Mouse (Mus musculus): ENCODE data around the gene Asb15.

Gene Asb15

DNA sequence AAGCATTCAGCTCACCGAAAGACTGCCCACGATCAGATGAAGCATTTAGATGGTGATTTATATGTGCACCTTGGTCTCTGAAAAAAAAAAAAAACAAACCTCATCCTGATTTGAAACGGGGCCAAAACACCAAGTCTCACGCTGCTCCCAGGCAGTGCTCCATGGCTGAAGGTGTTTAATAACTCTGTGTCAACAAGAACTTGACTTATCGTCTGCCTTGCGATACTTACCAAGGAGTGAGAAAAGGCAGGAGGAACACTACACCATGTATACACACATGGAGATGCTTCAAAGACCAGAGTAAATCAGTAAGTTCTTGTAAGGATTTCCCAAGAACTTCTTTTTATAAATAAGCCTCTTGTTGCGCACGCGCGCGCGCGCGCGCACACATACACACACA lies 79.6 kb downstream of the Asb15 start:
- DNase-seq (ENCODE audit: low read depth, low spot score): no peak

GRCm38 (mm10) chr6:24608129-24608528 lies 80.2 kb downstream of the Asb15 start:
- no peak for DNase-seq (ENCODE audit: low read depth, low spot score)

GRCm38 (mm10) chr6:24608682-24609081 lies 80.7 kb downstream of the Asb15 start:
- no peak for DNase-seq (ENCODE audit: low read depth, low spot score)

DNA sequence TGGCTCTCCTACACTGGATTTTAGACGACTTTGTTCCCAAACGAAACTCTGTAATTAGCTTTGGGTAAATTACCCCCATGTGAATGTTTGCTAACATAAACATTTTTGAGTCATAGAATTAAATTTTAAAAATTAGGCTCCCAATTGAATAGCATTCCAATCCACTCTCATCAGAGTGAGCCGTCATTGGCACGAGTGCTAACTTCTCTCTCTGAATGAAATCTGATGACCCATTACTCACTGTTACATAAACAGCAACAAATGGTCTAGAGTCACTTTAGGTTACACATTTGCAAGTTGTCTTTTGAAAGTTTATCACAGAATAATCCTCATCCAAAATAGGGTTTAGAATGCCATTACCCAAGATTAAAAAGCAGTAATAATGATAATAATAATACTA lies 81.6 kb downstream of the Asb15 start:
- no peak for DNase-seq (ENCODE audit: low read depth, low spot score)

DNA sequence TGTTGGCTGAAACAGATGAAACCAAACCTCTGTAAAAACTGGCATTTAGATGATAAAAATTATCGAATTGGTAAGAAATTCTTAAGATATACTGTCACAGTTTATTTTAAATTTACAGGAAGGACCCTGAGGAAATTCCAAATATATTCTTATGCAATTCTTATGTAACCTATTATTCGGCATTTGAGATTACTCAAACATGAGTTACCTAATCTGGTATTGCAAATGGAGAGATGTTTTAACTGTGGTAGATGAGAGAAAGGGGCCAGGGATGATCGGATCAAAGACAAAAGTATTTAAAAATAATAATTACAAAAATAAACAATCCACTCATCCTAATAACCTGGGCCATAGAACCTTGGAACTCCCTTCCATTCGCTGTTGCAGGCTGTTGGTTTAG lies 82.4 kb downstream of the Asb15 start:
- no peak for DNase-seq (ENCODE audit: low read depth, low spot score)

GRCm38 (mm10) chr6:24612074-24612755 lies 84.3 kb downstream of the Asb15 start:
- no peak for DNase-seq (ENCODE audit: low read depth, low spot score)

- DNase-seq (ENCODE audit: low read depth, low spot score): no peak
Measured at GRCm38 (mm10) chr6:24613346-24613745, 85.4 kb downstream of the Asb15 start.

- no peak for DNase-seq (ENCODE audit: low read depth, low spot score)
Measured at GRCm38 (mm10) chr6:24613918-24614317, 86.0 kb downstream of the Asb15 start.

GRCm38 (mm10) chr6:24616746-24617145 lies 88.8 kb downstream of the Asb15 start:
- DNase-seq (ENCODE audit: low read depth, low spot score): no peak

DNA sequence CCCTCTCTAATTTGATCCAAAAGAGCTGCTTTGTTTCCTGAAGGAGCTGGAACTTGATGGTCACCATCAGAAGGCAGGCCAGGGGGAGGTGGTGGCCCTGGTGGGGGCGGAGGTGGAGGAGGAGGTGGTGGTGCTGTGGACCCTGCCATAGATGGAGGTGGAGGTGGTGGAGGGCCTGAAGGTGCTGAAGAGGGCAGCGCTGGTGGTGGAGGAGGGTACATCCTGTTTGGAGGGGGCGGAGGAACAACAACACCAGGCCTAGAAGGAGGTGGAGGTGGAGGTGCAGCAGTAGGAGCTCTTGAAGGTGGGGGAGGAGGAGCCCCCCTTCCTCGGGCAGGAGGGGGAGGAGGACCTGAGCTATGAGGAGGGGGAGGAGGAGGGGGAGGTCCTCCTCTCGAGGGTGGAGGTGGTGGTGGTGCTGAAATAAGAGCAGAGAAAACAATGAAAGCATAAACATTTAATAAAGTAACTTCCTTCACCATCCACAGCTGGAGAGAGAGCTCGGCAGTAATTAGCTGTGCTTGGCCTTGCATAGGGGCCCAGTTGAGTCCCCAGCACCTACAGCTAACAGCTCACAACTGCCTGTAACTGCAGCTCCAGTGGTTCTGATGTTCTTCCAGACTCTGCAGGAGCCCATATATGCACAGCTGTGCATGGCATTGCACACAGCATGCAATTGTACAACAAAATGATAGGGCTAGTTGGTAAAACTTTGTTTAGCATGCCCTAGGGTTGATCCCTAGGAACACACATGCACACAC lies 91.5 kb downstream of the Asb15 start:
- no peak for DNase-seq (ENCODE audit: low read depth, low spot score)

DNA sequence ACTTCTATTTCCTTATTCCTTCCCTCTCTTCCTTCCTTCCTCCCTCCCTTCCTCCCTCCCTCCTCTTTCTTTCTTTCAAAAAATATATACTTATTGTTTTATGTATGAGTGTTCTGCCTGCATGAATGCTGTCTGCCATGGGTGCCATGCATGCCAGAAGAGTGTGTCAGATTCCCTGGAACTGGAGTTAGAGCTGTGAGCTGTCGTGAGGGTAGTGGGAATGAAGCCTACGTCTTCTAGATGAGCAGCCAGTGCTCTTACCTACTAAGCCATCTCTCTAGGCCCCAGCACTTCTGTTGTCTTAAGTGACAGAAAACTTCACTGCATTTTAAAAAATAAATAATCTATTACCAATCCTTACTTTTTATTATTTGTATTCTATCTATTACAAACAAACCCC lies 93.0 kb downstream of the Asb15 start:
- DNase-seq (ENCODE audit: low read depth, low spot score): no peak

DNA sequence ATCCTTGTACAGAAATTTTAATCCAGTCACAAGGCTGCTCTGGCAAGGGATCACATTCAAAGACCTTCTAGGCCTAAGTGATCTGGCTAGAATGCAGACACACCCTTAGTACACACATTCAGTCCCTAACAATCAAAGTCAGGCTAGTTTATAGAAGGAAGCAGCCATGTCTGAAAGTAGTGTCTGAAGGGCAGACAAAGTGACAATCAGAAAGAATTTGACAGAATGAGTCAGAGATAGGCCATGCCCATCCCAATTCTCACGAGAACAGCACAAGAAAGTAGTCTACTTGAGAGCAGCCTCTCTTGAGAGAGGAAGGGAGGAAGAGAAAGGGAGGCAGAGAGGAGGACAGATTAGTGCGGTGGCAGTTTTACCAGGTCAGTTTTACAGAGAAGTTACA lies 94.2 kb downstream of the Asb15 start:
- DNase-seq (ENCODE audit: low read depth, low spot score): no peak

Measured in WW6 (cell line).